In the genomic region with DNA sequence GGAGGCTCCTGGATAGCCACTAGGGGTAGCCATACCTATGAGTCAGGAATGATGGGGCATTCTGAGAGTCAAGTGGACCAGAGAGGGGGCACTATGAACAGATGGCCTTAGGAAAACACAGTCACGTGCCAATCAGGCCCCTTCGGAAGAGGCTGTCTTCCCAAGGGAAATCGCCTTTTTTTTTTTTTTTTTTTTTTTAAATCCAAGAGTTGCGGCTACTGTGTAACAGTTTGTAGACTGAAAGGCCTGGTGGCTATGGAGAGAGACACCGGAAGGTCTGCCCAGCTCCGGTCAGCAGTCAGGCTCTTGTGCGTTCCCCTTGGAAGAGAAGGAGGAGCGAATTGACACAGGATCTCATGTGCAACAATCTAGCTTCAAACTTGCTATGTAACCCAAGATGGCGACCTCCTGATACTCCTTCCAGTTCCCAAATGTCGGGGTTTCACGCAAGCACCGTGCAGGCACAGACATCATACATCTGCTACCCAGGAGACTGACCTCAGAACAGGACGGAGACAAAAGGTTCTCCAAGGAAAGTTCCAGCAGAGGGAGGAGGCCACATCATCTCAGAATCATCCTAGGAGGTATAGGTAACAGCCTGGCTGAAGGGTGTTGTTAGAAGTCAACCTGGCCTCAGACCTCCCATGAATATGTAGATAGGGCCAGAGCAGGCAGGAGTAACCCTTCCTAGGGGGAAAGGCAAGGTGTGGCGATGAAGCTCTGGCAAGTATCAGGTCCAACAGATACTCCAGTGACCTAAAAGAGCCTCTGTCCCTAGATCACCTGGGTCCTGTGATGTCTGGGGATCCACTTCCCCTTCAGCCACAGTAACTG, we compare ENCODE assay signal across 8 mouse cellular contexts. TPM values are rescaled to one million over a fixed set of nuclear protein-coding genes. Genes with fewer than 3 reads are reported as not detected.
A peak's percentile ranks its signal among the peaks of the same experiment; 100 is the strongest.
DNase-seq lines count a peak whose midpoint lies in the region; ATAC-seq lines count a peak whose summit lies in the region.

No protein-coding gene starts in this region.

- 0 out of 2 replicates have a peak, but pooled peaks have one; percentile 6 for ATAC-seq in heart, embryonic 11.5 days (replicated peaks; ENCODE audit: insufficient number of reproducible peaks, low FRiP score, low TSS enrichment)
- ATAC-seq in forebrain, embryonic 13.5 days: no peak
- peak; percentile 24 for ATAC-seq in liver, embryonic 16.5 days (ENCODE audit: low read depth)
- ATAC-seq in granulocyte monocyte progenitor cell, adult 5-6 weeks (replicated peaks; ENCODE audit: poor library complexity, severe bottlenecking): no peak

- WGBS in heart, embryonic 11.5 days (ENCODE audit: insufficient replicate concordance): 44% methylated on average over 14 of the region's 14 CpGs
- 52% methylated on average over 14 of the region's 14 CpGs for WGBS in forebrain, embryonic 13.5 days
- 58% methylated on average over 14 of the region's 14 CpGs for WGBS in liver, embryonic 16.5 days (ENCODE audit: insufficient replicate concordance)

- H3K27ac ChIP-seq in heart, embryonic 11.5 days (ENCODE audit: low read depth, low read length): peak overlapping the region; percentile 89
- peak overlapping the region; percentile 92 for H3K27ac ChIP-seq in forebrain, embryonic 13.5 days
- peak overlapping the region; percentile 96 for H3K27ac ChIP-seq in liver, embryonic 16.5 days (ENCODE audit: low read length)

- H3K9ac ChIP-seq in heart, embryonic 11.5 days (ENCODE audit: low read depth, low read length): peak overlapping the region; percentile 84
- H3K9ac ChIP-seq in forebrain, embryonic 13.5 days: peak overlapping the region; percentile 83
- peak overlapping the region; percentile 90 for H3K9ac ChIP-seq in liver, embryonic 16.5 days (ENCODE audit: low read depth, low read length)

- no peaks in the 10 kb centered on the region for H3K9me3 ChIP-seq in heart, embryonic 11.5 days (replicated peaks; ENCODE audit: control insufficient read depth, low read length)
- H3K9me3 ChIP-seq in forebrain, embryonic 13.5 days (replicated peaks): no peaks in the 10 kb centered on the region
- H3K9me3 ChIP-seq in liver, embryonic 16.5 days (replicated peaks; ENCODE audit: control insufficient read depth, low read length): no peaks in the 10 kb centered on the region

- no peak for DNase-seq in heart, postnatal 36 days
- peak; percentile 78 for DNase-seq in ES-CJ7 (ENCODE audit: low read depth, low spot score)
- DNase-seq in thymus, adult 18-20 months: no peak
- DNase-seq in urinary bladder, adult 18-20 months (ENCODE audit: low spot score in 2 of 2): no peak

- H3K27me3 ChIP-seq in heart, embryonic 11.5 days (ENCODE audit: control insufficient read depth, insufficient read depth, low read length): peaks cover 6% of the 10 kb centered on the region
- no peaks in the 10 kb centered on the region for H3K27me3 ChIP-seq in forebrain, embryonic 13.5 days
- no peaks in the 10 kb centered on the region for H3K27me3 ChIP-seq in liver, embryonic 16.5 days (ENCODE audit: control insufficient read depth, insufficient read depth, low read depth, low read length)

- intact Hi-C loops in heart, postnatal 36 days (cut with DNase I): loop anchor here (2.0 kb wide), 1 partner anchor 30 kb away; no protein-coding TSS in a partner anchor

- H3K36me3 ChIP-seq in heart, embryonic 11.5 days (ENCODE audit: control insufficient read depth, insufficient read depth, low read length): peaks cover 2% of the 10 kb centered on the region
- peaks cover 7% of the 10 kb centered on the region for H3K36me3 ChIP-seq in forebrain, embryonic 13.5 days (ENCODE audit: poor library complexity, severe bottlenecking)
- peaks cover 13% of the 10 kb centered on the region for H3K36me3 ChIP-seq in liver, embryonic 16.5 days (ENCODE audit: control insufficient read depth, insufficient read depth)

- peak overlapping the region; percentile 94 for H3K4me2 ChIP-seq in heart, embryonic 11.5 days
- peak overlapping the region; percentile 68 for H3K4me2 ChIP-seq in forebrain, embryonic 13.5 days
- H3K4me2 ChIP-seq in liver, embryonic 16.5 days (ENCODE audit: low read depth, low read length): peak overlapping the region; percentile 88

- H3K4me1 ChIP-seq in heart, embryonic 11.5 days (ENCODE audit: control insufficient read depth, insufficient read depth, low read length): peaks cover 19% of the 10 kb centered on the region
- peaks cover 34% of the 10 kb centered on the region for H3K4me1 ChIP-seq in forebrain, embryonic 13.5 days
- H3K4me1 ChIP-seq in liver, embryonic 16.5 days (ENCODE audit: control insufficient read depth, low read depth, low read length): peaks cover 39% of the 10 kb centered on the region

- peak overlapping the region; percentile 70 for H3K4me3 ChIP-seq in heart, embryonic 11.5 days (ENCODE audit: low read depth, low read length)
- peak overlapping the region; percentile 64 for H3K4me3 ChIP-seq in forebrain, embryonic 13.5 days
- H3K4me3 ChIP-seq in liver, embryonic 16.5 days (ENCODE audit: low read depth, low read length): peak overlapping the region; percentile 72

RNA-seq across cellular contexts. Expression of gene Mxd3, which starts 1.2 kb away (rescaled TPM):
- 17.6 and 18.0 TPM in 2 replicates for polyA plus RNA-seq in heart, embryonic 11.5 days (2014; fragmentation: Nextera tagmentation; extraction: Ambion mirVana)
- total RNA-seq in heart, postnatal 36 days (2021): under 1 TPM; 0.33 to 0.53 TPM
- 42.8 and 44.6 TPM in 2 replicates for polyA plus RNA-seq in forebrain, embryonic 13.5 days (2015; fragmentation: Nextera tagmentation; extraction: Ambion mirVana)
- polyA plus RNA-seq in liver, embryonic 16.5 days (2015; fragmentation: Nextera tagmentation; extraction: Ambion mirVana): 24.0 and 28.7 TPM in 2 replicates
- total RNA-seq in granulocyte monocyte progenitor cell, adult 5-6 weeks (2014; fragmentation: Nextera tagmentation): 1.3 and 2.0 TPM in 2 replicates
- total RNA-seq in granulocyte monocyte progenitor cell, adult 5-6 weeks (2017): 3.8 and 4.7 TPM in 2 replicates

RNA-seq across cellular contexts. Expression of gene Rab24, which starts 9.0 kb away (rescaled TPM):
- polyA plus RNA-seq in heart, embryonic 11.5 days (2014; fragmentation: Nextera tagmentation; extraction: Ambion mirVana): 56.3 and 64.3 TPM in 2 replicates
- total RNA-seq in heart, postnatal 36 days (2021): 10 to 100 TPM; 39.2 to 40.5 TPM
- polyA plus RNA-seq in forebrain, embryonic 13.5 days (2015; fragmentation: Nextera tagmentation; extraction: Ambion mirVana): 102 and 105 TPM in 2 replicates
- 42.2 and 50.1 TPM in 2 replicates for polyA plus RNA-seq in liver, embryonic 16.5 days (2015; fragmentation: Nextera tagmentation; extraction: Ambion mirVana)
- 87.6 and 100 TPM in 2 replicates for total RNA-seq in granulocyte monocyte progenitor cell, adult 5-6 weeks (2014; fragmentation: Nextera tagmentation)
- total RNA-seq in granulocyte monocyte progenitor cell, adult 5-6 weeks (2017): 34.3 and 37.4 TPM in 2 replicates

RNA-seq across cellular contexts. Expression of gene Prelid1, which starts 10.5 kb away (rescaled TPM):
- polyA plus RNA-seq in heart, embryonic 11.5 days (2014; fragmentation: Nextera tagmentation; extraction: Ambion mirVana): 428 and 447 TPM in 2 replicates
- total RNA-seq in heart, postnatal 36 days (2021): 10 to 100 TPM; 46.7 to 52.5 TPM
- 309 and 331 TPM in 2 replicates for polyA plus RNA-seq in forebrain, embryonic 13.5 days (2015; fragmentation: Nextera tagmentation; extraction: Ambion mirVana)
- polyA plus RNA-seq in liver, embryonic 16.5 days (2015; fragmentation: Nextera tagmentation; extraction: Ambion mirVana): 202 and 206 TPM in 2 replicates
- 248 and 296 TPM in 2 replicates for total RNA-seq in granulocyte monocyte progenitor cell, adult 5-6 weeks (2014; fragmentation: Nextera tagmentation)
- 111 and 115 TPM in 2 replicates for total RNA-seq in granulocyte monocyte progenitor cell, adult 5-6 weeks (2017)

RNA-seq across cellular contexts. Expression of gene Lman2, which starts 31.8 kb away (rescaled TPM):
- polyA plus RNA-seq in heart, embryonic 11.5 days (2014; fragmentation: Nextera tagmentation; extraction: Ambion mirVana): 72.5 and 90.8 TPM in 2 replicates
- total RNA-seq in heart, postnatal 36 days (2021): 10 to 100 TPM; 47.7 to 48.1 TPM
- 57.9 and 60.5 TPM in 2 replicates for polyA plus RNA-seq in forebrain, embryonic 13.5 days (2015; fragmentation: Nextera tagmentation; extraction: Ambion mirVana)
- polyA plus RNA-seq in liver, embryonic 16.5 days (2015; fragmentation: Nextera tagmentation; extraction: Ambion mirVana): 53.3 and 55.5 TPM in 2 replicates
- 150 and 177 TPM in 2 replicates for total RNA-seq in granulocyte monocyte progenitor cell, adult 5-6 weeks (2014; fragmentation: Nextera tagmentation)
- total RNA-seq in granulocyte monocyte progenitor cell, adult 5-6 weeks (2017): 128 and 145 TPM in 2 replicates

RNA-seq across cellular contexts. Expression of gene Rgs14, which starts 38.7 kb away (rescaled TPM):
- 0.15 and 0.31 TPM in 2 replicates for polyA plus RNA-seq in heart, embryonic 11.5 days (2014; fragmentation: Nextera tagmentation; extraction: Ambion mirVana)
- 1 to 10 TPM in 1 of 2 experiments, under 1 TPM in 1; 0.47 to 1.0 TPM for total RNA-seq in heart, postnatal 36 days (2021)
- 0.30 and 0.40 TPM in 2 replicates for polyA plus RNA-seq in forebrain, embryonic 13.5 days (2015; fragmentation: Nextera tagmentation; extraction: Ambion mirVana)
- polyA plus RNA-seq in liver, embryonic 16.5 days (2015; fragmentation: Nextera tagmentation; extraction: Ambion mirVana): 2.8 and 3.2 TPM in 2 replicates
- 12.8 and 16.4 TPM in 2 replicates for total RNA-seq in granulocyte monocyte progenitor cell, adult 5-6 weeks (2014; fragmentation: Nextera tagmentation)
- 7.0 and 8.8 TPM in 2 replicates for total RNA-seq in granulocyte monocyte progenitor cell, adult 5-6 weeks (2017)

Comparison
In these comparisons a context has a peak if more than half of its experiments do, and no peak if none do; other contexts are left out.
1. ATAC-seq: peak in heart, embryonic 11.5 days (single experiment) and liver, embryonic 16.5 days (single experiment); none in forebrain, embryonic 13.5 days (single experiment) and granulocyte monocyte progenitor cell, adult 5-6 weeks (single experiment).
2. Peak in every context shown above with its lines, with median percentiles within 50 percentile points of each other: H3K27ac ChIP-seq, H3K4me2 ChIP-seq, H3K4me3 ChIP-seq and H3K9ac ChIP-seq.